Mouse (Mus musculus) C2C12 (cell line): Measurements from ENCODE around the gene Snrpd3. TPM values are rescaled to one million over a fixed set of nuclear protein-coding genes. Genes with fewer than 3 reads are reported as not detected.
"Not testable (repeated sequence)": the region's sequence is repeated elsewhere in the genome, so short reads cannot be mapped to it uniquely, and the experiment has no call there.

Experiments used
- H3K27me3 ChIP-seq: one replicate; pipeline ENCODE4 v1.6.1; 2011; ENCODE audit not compliant: control insufficient read depth, insufficient read depth, insufficient read length
- H3K36me3 ChIP-seq: one replicate; pipeline ENCODE4 v1.6.1; 2011; ENCODE audit not compliant: control insufficient read depth, insufficient read depth
- H3K4me3 ChIP-seq: one replicate; pipeline ENCODE4 v1.5.1; 2011; ENCODE audit warnings: mild to moderate bottlenecking, control low read depth; ENCODE audit not compliant: poor library complexity, insufficient read depth, severe bottlenecking
- H3K79me2 ChIP-seq: one replicate; pipeline ENCODE4 v1.6.1; 2011; ENCODE audit not compliant: control insufficient read depth, insufficient read depth
- H3K79me3 ChIP-seq: one replicate; pipeline ENCODE4 v1.6.1; 2011; ENCODE audit warnings: low read depth, control low read depth
- H3ac ChIP-seq: one replicate; pipeline ENCODE3; 2011; ENCODE audit warnings: low read depth; ENCODE audit not compliant: control insufficient read depth, insufficient read length
- CEBPB ChIP-seq: IDR thresholded peaks from one replicate; pipeline ENCODE4 v1.6.1; 2011; ENCODE audit warnings: low read depth, mild to moderate bottlenecking, control low read depth, moderate library complexity
- CTCF ChIP-seq: IDR thresholded peaks from one replicate; pipeline ENCODE4 v1.5.1; 2011; ENCODE audit not compliant: control insufficient read depth, insufficient read depth, insufficient read length
- FOSL1 ChIP-seq: IDR thresholded peaks from one replicate; pipeline ENCODE4 v1.8.0; 2011; ENCODE audit warnings: mild to moderate bottlenecking, low read length; ENCODE audit not compliant: poor library complexity, insufficient read depth, severe bottlenecking
- MAX ChIP-seq: IDR thresholded peaks from one replicate; pipeline ENCODE4 v1.6.1; 2011; ENCODE audit warnings: mild to moderate bottlenecking, control low read depth
- MYOD1 ChIP-seq: IDR thresholded peaks from one replicate; pipeline ENCODE4 v1.6.1; 2011; ENCODE audit warnings: low read depth; ENCODE audit not compliant: control insufficient read depth, insufficient read length
- MYOG ChIP-seq: IDR thresholded peaks from one replicate; pipeline ENCODE4 v1.6.1; 2011; ENCODE audit not compliant: control insufficient read depth, insufficient read length; ENCODE audit errors: extremely low read depth
- USF1 ChIP-seq: IDR thresholded peaks from one replicate; pipeline ENCODE4 v1.6.1; 2011; ENCODE audit warnings: low read depth, mild to moderate bottlenecking, control low read depth, moderate library complexity
- long read RNA-seq, 2 experiments: library from polyadenylated mRNA; unstranded; transcript quantifications; one replicate each; pipeline ENCODE4 v2.0.0; 2019 to 2020
- polyA plus RNA-seq: library from polyadenylated mRNA; unstranded; fragments of >200 nt; fragmentation: generic; extraction: Trizol; gene quantifications from one replicate; pipeline ENCODE4 v1.2.1, GENCODE M21; 2012; ENCODE audit warnings: missing spikeins

Snrpd3 gene
- 358 TPM for polyA plus RNA-seq
- long read RNA-seq, experiment 1, transcript Snrpd3-201 (4 exons, 3,036 nt) = major isoform, 40 of 44 reads
- long read RNA-seq, experiment 1, partial matches to known transcripts = 3 of 44 reads
- long read RNA-seq, experiment 1, other reads (novel, unspliced or antisense) = 1 of 44 reads
- long read RNA-seq, experiment 2, partial matches to known transcripts = 5 of 10 reads
- long read RNA-seq, experiment 2, other reads (novel, unspliced or antisense) = 0 of 10 reads

DNA sequence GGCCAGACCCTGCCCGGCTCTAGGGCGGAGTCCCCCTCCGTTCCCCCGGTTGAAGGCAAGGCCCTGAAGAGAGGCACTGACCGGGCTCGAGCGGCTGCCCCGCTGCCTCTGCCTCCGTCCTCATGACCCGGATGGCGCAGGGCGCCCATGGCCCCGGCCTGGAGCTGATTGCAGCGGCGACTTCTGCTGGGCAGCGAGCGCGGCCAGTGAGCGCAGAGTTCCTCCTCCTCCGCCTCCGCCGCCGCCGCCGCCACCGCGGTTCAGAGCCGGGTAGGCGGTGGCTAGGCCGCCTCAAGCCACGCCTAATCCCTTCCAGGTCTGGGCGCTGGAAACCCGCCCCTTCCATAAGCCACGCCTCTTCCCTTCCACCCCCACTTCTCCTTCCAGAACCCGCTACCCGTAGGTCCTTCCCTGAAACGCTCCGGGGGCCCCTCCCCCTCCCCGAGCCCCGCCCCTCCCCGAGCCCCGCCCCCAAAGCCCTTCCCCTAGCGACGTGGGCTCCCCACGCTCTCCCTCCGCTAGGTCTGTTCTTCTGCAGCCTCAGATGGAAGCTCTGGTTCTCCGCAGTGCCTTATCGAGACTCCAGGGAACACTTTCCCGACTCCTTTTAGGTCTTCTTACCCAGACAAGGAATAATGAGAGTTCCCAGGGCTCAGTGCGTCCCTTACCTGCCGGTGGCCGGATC, at the start of gene Snrpd3:
Gene Snrpd3, plus strand, starts transcription at position 479 of the 685 bp plus-strand sequence.
- H3K27me3 ChIP-seq = no peaks in the 10 kb centered on the region
- peaks cover 81% of the 10 kb centered on the region for H3K79me2 ChIP-seq
- H3ac ChIP-seq = peak within 1 kb of the TSS; percentile 89
- H3K36me3 ChIP-seq = peaks cover 36% of the 10 kb centered on the region
- peak within 1 kb of the TSS; percentile 97 for H3K4me3 ChIP-seq
- peaks cover 52% of the 10 kb centered on the region for H3K79me3 ChIP-seq
- TF ChIP-seq MYOG (no peak), MAX (no peak), CEBPB (no peak), FOSL1 (no peak), USF1 (no peak)

- Histone ChIP-seq H3K79me3 (no peaks in the 10 kb centered on the region), H3K36me3 (no peaks in the 10 kb centered on the region), H3ac (no peak overlapping the region), H3K79me2 (no peaks in the 10 kb centered on the region), H3K27me3 (no peaks in the 10 kb centered on the region), H3K4me3 (no peak overlapping the region)
- no peak for TF ChIP-seq USF1
- TF ChIP-seq MYOD1 = no peak
- TF ChIP-seq MAX = no peak
- TF ChIP-seq CTCF = no peak
- TF ChIP-seq FOSL1 = no peak
- no peak for TF ChIP-seq MYOG
- no peak for TF ChIP-seq CEBPB
Observed at GRCm38 (mm10) chr10:75473411-75473810, 43.9 kb upstream of the Snrpd3 start.

DNA sequence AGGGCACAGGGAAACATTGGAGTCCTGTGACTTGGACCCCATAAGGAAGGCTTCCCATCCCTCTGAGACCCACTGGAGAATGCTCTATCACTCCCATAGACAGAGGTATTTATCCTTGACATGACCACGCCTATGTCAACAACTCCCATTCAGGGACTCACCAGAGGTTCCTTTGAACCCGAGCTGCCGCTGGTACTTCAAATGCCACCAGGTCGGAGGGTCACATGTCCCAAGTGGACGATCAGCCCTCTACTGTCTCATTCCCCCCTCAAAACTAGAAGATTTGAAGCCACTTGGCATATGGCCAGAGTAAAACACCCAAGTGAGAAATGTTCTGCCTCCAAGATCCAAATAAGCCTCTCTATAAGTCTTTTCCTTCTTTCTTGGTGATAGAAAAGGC, 42.8 kb upstream of the Snrpd3 start:
- TF ChIP-seq MYOG (no peak), CTCF (no peak)
- no peak overlapping the region for H3K4me3 ChIP-seq

GRCm38 (mm10) chr10:75475139-75475850, 42.1 kb upstream of the Snrpd3 start:
- H3K4me3 ChIP-seq, H3K36me3 ChIP-seq, H3K27me3 ChIP-seq, H3K79me3 ChIP-seq, H3K79me2 ChIP-seq, H3ac ChIP-seq: not testable (repeated sequence)

More for the DNA sequence above, 42.8 kb upstream of the Snrpd3 start:
- Histone ChIP-seq H3ac (no peak overlapping the region), H3K27me3 (no peaks in the 10 kb centered on the region), H3K79me3 (no peaks in the 10 kb centered on the region), H3K79me2 (no peaks in the 10 kb centered on the region), H3K36me3 (no peaks in the 10 kb centered on the region)

DNA sequence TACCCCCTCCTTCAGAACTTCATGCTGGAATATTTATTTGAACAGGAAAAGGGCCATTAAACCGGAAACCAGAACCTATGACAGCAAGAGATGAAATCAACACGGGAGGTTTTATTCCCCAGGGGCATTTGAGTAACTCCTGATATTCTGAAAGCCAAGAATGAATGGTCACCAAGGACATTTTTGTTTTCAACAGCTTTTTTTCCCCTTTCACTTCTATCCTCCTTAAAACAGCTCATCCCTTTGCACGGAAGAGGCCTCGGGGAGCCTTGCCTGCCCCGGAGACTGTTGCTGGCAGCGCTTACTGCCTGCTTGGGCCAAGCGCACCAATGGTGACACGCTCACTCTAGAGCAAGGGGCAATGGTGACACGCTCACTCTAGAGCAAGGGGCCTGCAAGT, 40.3 kb upstream of the Snrpd3 start:
- TF ChIP-seq USF1 (no peak), FOSL1 (no peak), CEBPB (no peak), MYOD1 (no peak), MAX (no peak), MYOG (no peak), CTCF (no peak)
- Histone ChIP-seq H3ac (no peak overlapping the region), H3K4me3 (no peak overlapping the region), H3K79me2 (no peaks in the 10 kb centered on the region), H3K27me3 (no peaks in the 10 kb centered on the region), H3K36me3 (no peaks in the 10 kb centered on the region), H3K79me3 (no peaks in the 10 kb centered on the region)

- no peak for TF ChIP-seq FOSL1
- no peak for TF ChIP-seq MAX
- no peak for TF ChIP-seq USF1
- Histone ChIP-seq H3K4me3 (no peak overlapping the region), H3K36me3 (no peaks in the 10 kb centered on the region), H3ac (no peak overlapping the region), H3K27me3 (no peaks in the 10 kb centered on the region), H3K79me3 (no peaks in the 10 kb centered on the region), H3K79me2 (no peaks in the 10 kb centered on the region)
Observed at GRCm38 (mm10) chr10:75479955-75480354, 37.4 kb upstream of the Snrpd3 start.
